Mouse (Mus musculus) forebrain, embryonic 15.5 days (tissue): Measurements from ENCODE around the gene Micu1. TPM values are rescaled to one million over a fixed set of nuclear protein-coding genes. Genes with fewer than 3 reads are reported as not detected.
A peak's percentile ranks its signal among the peaks of the same experiment; 100 is the strongest.

Experiments
- ATAC-seq: fragments of 200-750 bp; cut with Nextera tagmentation; replicated peaks from 2 replicates; pipeline ENCODE4 v1.8.0; 2017; ENCODE audit warnings: mild to moderate bottlenecking, moderate TSS enrichment, moderate library complexity
- H3K27ac ChIP-seq: fragments of 300-500 bp; sonication (generic); replicated peaks from 2 replicates; pipeline ENCODE4 v1.5.1; 2015; ENCODE audit warnings: mild to moderate bottlenecking, inconsistent platforms
- H3K27me3 ChIP-seq: fragments of 300-500 bp; sonication (generic); 2 replicates; pipeline ENCODE4 v1.6.1; 2015; ENCODE audit warnings: inconsistent platforms
- H3K36me3 ChIP-seq: fragments of 300-500 bp; sonication (generic); 2 replicates; pipeline ENCODE4 v1.6.1; 2015; ENCODE audit warnings: mild to moderate bottlenecking, inconsistent platforms
- H3K4me1 ChIP-seq: fragments of 300-500 bp; sonication (generic); 2 replicates; pipeline ENCODE4 v1.6.1; 2015; ENCODE audit warnings: inconsistent platforms
- H3K4me2 ChIP-seq: fragments of 300-500 bp; sonication (generic); replicated peaks from 2 replicates; pipeline ENCODE4 v1.6.1; 2015; ENCODE audit warnings: mild to moderate bottlenecking, inconsistent platforms
- H3K4me3 ChIP-seq: fragments of 300-500 bp; sonication (generic); 2 replicates; pipeline ENCODE4 v1.5.1; 2015; ENCODE audit warnings: mild to moderate bottlenecking, inconsistent platforms
- H3K9ac ChIP-seq: fragments of 300-500 bp; sonication (generic); replicated peaks from 2 replicates; pipeline ENCODE4 v1.6.1; 2015; ENCODE audit warnings: mild to moderate bottlenecking, inconsistent platforms
- H3K9me3 ChIP-seq: fragments of 300-500 bp; sonication (generic); 2 replicates; pipeline ENCODE4 v1.6.1; 2016; ENCODE audit warnings: inconsistent platforms
- WGBS: fragments of 180-500 bp; shearing (Covaris S2); methylation state at CpG from one replicate; pipeline ENCODE4 v1.1.7; 2015; ENCODE audit warnings: mixed read lengths; 5-methylcytosine and 5-hydroxymethylcytosine counted together
- polyA plus RNA-seq: library from polyadenylated mRNA; unstranded; fragments of >200 nt; fragmentation: Nextera tagmentation; extraction: Ambion mirVana; gene quantifications from 2 replicates; pipeline ENCODE4 v1.2.1, GENCODE M21; 2015

Gene Micu1
- polyA plus RNA-seq, 1 experiment from 2014 or later = 79.1 TPM

- no peaks in the 10 kb centered on the region for H3K36me3 ChIP-seq
- peaks cover 10% of the 10 kb centered on the region for H3K4me1 ChIP-seq
- 92% methylated on average over 10 of the region's 10 CpGs for WGBS
- no peaks in the 10 kb centered on the region for H3K27me3 ChIP-seq
- H3K9ac ChIP-seq = no peak overlapping the region
- H3K4me3 ChIP-seq = no peak overlapping the region
- H3K9me3 ChIP-seq = no peaks in the 10 kb centered on the region
- no peak for ATAC-seq
- no peak overlapping the region for H3K4me2 ChIP-seq
- H3K27ac ChIP-seq = no peak overlapping the region
Measured at GRCm38 (mm10) chr10:59884327-59885173, 182.3 kb downstream of the Micu1 start.

DNA sequence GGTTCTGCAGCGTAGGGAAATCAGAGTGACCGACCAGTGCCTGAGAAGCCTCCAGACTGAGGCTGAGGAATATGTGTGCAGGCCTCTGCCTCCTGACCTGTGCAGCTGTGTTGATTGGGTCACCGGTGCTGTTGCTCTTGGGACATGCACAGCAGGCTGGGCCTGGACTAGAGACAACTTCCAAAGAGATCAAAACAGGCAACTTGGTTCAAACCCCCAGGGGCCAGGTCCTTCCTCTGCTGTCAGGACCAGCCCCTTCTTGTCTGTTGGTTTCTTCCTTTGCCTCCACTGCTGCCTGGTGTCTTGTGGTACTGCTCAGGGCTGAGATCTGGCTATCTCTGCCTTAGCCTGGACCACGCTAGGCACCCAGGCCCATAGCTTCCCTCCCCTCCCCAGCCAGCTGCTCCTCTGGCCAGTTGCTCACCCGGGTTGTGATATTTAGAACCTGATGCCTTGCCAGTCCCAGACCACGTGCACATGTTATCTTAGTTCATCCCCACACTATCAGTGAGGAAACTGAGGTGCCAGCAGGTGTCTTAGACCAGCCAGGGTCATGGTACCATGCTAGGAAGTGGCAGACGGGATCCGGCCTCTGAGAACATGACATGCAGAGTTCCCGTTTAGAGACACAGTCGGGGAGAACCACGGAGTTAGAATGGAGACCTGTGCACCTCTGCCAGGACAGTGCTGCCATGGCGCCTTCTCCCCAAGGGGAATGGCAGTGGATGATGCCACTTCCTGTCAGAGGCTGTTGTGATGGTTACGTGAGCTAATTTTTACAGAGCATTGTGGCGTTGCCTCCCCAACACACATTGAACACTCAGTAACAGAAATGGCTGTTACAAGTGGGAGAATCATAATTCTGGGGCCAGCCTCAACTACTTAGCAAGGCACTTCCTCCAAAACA is 183.2 kb downstream of the Micu1 start:
- Histone ChIP-seq H3K9ac (no peak overlapping the region), H3K4me3 (no peak overlapping the region), H3K27me3 (no peaks in the 10 kb centered on the region), H3K36me3 (no peaks in the 10 kb centered on the region), H3K4me2 (no peak overlapping the region), H3K27ac (no peak overlapping the region), H3K4me1 (peaks cover 7% of the 10 kb centered on the region), H3K9me3 (no peaks in the 10 kb centered on the region)
- ATAC-seq = no peak
- 90% methylated on average over 14 of the region's 14 CpGs for WGBS

DNA sequence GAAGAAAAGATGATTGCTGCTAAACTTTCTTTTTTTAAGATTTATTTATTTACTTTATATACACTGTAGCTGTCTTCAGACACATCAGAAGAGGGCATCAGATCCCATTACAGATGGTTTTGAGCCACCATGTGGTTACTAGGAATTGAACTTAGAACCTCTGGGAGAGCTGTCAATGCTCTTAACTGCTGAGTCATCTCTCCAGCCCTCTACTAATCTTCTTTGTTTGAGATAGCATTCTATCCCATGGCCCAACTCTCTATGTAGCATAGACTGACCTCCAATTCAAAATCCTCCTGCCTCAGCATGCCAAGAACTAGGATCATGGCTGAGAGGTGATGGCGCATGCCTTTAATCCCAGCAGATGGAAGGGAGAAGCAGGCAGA is 183.8 kb downstream of the Micu1 start:
- Histone ChIP-seq H3K27me3 (no peaks in the 10 kb centered on the region), H3K36me3 (peaks cover 4% of the 10 kb centered on the region; the same call in 1 of the 2 replicates), H3K9me3 (no peaks in the 10 kb centered on the region), H3K4me2 (no peak overlapping the region), H3K27ac (no peak overlapping the region), H3K4me3 (no peak overlapping the region), H3K4me1 (peaks cover under 1% of the 10 kb centered on the region), H3K9ac (no peak overlapping the region)
- WGBS = 98% methylated on average over 1 of the region's 1 CpGs
- ATAC-seq = no peak

DNA sequence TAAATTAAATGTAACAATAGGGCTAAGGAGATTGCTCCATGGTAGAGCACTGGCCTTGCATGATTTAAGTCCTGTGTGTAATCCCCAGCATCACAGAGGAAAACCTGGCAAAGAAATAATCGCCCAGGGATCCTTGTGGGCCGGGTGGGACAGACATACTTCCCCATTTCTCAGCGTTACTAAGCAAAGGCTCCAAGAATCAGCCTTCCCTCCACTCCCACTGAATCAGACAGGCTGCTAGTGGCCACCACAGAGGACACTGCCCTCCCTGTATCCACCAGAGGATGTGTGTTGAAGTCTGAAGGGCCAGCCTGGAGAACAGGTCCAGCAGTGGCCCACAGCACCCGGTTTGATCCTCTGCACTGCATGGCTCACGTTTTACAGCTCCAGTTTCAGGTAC is 185.2 kb downstream of the Micu1 start:
- H3K27me3 ChIP-seq = no peaks in the 10 kb centered on the region
- no peak overlapping the region for H3K4me2 ChIP-seq
- H3K4me1 ChIP-seq = no peaks in the 10 kb centered on the region
- no peak overlapping the region for H3K27ac ChIP-seq
- 93% methylated on average over 5 of the region's 5 CpGs for WGBS
- ATAC-seq = no peak
- no peak overlapping the region for H3K9ac ChIP-seq
- peaks cover 15% of the 10 kb centered on the region for H3K36me3 ChIP-seq
- H3K9me3 ChIP-seq = no peaks in the 10 kb centered on the region
- H3K4me3 ChIP-seq = no peak overlapping the region

GRCm38 (mm10) chr10:59889339-59889738 is 187.1 kb downstream of the Micu1 start:
- no peaks in the 10 kb centered on the region for H3K27me3 ChIP-seq
- H3K4me2 ChIP-seq = no peak overlapping the region
- WGBS = 86% methylated on average over 7 of the region's 7 CpGs
- ATAC-seq = no peak
- H3K9me3 ChIP-seq = no peaks in the 10 kb centered on the region
- H3K9ac ChIP-seq = no peak overlapping the region
- no peak overlapping the region for H3K4me3 ChIP-seq
- peaks cover 22% of the 10 kb centered on the region for H3K36me3 ChIP-seq
- H3K27ac ChIP-seq = no peak overlapping the region
- peaks cover 6% of the 10 kb centered on the region; the same call in 1 of the 2 replicates for H3K4me1 ChIP-seq

- H3K4me1 ChIP-seq = peaks cover 9% of the 10 kb centered on the region; the same call in 1 of the 2 replicates
- H3K36me3 ChIP-seq = peaks cover 23% of the 10 kb centered on the region
- no peak overlapping the region for H3K27ac ChIP-seq
- 76% methylated on average over 15 of the region's 15 CpGs for WGBS
- H3K4me3 ChIP-seq = no peak overlapping the region
- H3K9ac ChIP-seq = no peak overlapping the region
- no peaks in the 10 kb centered on the region for H3K27me3 ChIP-seq
- H3K9me3 ChIP-seq = no peaks in the 10 kb centered on the region
- ATAC-seq = no peak
- H3K4me2 ChIP-seq = no peak overlapping the region
Measured at GRCm38 (mm10) chr10:59889953-59890751, 187.9 kb downstream of the Micu1 start.

DNA sequence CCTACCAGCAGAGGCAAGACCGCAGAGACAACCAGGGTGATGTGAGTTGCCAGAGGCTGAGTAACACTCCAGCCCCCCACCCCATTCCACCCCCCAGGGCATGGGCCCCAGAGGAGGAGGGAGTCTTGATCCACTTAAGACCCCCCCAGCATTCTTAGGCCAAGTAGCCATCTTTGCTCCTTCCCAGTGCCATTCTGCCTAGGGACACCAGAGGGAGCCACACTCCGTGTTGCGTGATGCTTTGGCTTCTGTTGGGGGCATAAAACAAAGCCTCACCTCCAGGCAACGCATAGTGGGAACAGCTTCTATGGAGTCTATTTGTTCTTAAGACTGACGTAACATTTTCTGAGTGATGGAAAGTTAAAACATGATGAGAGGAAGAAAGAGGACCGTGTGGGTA is 190.7 kb downstream of the Micu1 start:
- H3K27me3 ChIP-seq = no peaks in the 10 kb centered on the region
- WGBS = 19% methylated on average over 6 of the region's 6 CpGs
- H3K4me1 ChIP-seq = peaks cover 31% of the 10 kb centered on the region
- ATAC-seq = peak; percentile 29
- no peak overlapping the region for H3K9ac ChIP-seq
- H3K27ac ChIP-seq = peak overlapping the region; percentile 56
- H3K9me3 ChIP-seq = no peaks in the 10 kb centered on the region
- H3K4me3 ChIP-seq = no peak overlapping the region
- H3K36me3 ChIP-seq = peaks cover 33% of the 10 kb centered on the region
- no peak overlapping the region for H3K4me2 ChIP-seq

- Histone ChIP-seq H3K4me2 (no peak overlapping the region), H3K4me1 (peaks cover 46% of the 10 kb centered on the region), H3K27me3 (no peaks in the 10 kb centered on the region), H3K4me3 (no peak overlapping the region), H3K36me3 (peaks cover 33% of the 10 kb centered on the region), H3K9me3 (no peaks in the 10 kb centered on the region), H3K9ac (no peak overlapping the region), H3K27ac (peak overlapping the region; percentile 56)
- 80% methylated on average over 25 of the region's 25 CpGs for WGBS
- ATAC-seq = no peak
Measured at GRCm38 (mm10) chr10:59894251-59895160, 192.2 kb downstream of the Micu1 start.

GRCm38 (mm10) chr10:59895460-59896186 is 193.3 kb downstream of the Micu1 start:
- ATAC-seq = no peak
- H3K4me3 ChIP-seq = no peak overlapping the region
- no peaks in the 10 kb centered on the region for H3K9me3 ChIP-seq
- no peak overlapping the region for H3K9ac ChIP-seq
- H3K4me1 ChIP-seq = peaks cover 57% of the 10 kb centered on the region
- 92% methylated on average over 17 of the region's 17 CpGs for WGBS
- peaks cover 32% of the 10 kb centered on the region for H3K36me3 ChIP-seq
- H3K27ac ChIP-seq = peak overlapping the region; percentile 99
- no peak overlapping the region for H3K4me2 ChIP-seq
- no peaks in the 10 kb centered on the region for H3K27me3 ChIP-seq

DNA sequence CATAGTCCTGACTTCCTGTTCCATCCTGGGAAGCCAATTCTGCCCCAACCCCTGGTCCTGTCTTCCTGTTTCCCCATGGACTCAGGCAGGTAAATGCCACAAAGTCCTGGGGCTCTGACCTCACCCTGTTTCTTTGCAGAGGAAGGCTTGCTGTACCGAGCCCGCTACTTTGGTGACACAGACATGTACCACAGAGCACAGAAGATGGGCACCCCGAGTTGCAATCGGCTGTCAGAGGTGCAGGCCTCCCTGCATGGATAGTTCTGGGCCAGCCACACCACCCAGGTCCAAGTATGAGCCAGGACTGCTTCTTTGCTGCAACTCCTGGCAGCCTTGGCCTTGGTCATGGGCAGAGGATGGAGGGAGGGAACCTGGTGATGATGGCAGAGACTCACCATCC is 193.9 kb downstream of the Micu1 start:
- Histone ChIP-seq H3K27ac (peak overlapping the region; percentile 99), H3K27me3 (no peaks in the 10 kb centered on the region), H3K4me1 (peaks cover 63% of the 10 kb centered on the region), H3K4me2 (no peak overlapping the region), H3K36me3 (peaks cover 29% of the 10 kb centered on the region), H3K9ac (no peak overlapping the region), H3K9me3 (no peaks in the 10 kb centered on the region), H3K4me3 (no peak overlapping the region)
- WGBS = 92% methylated on average over 4 of the region's 4 CpGs
- ATAC-seq = no peak
